Mouse (Mus musculus): Measurements from ENCODE around the gene Csrp1. TPM values are rescaled to one million over a fixed set of nuclear protein-coding genes. Genes with fewer than 3 reads are reported as not detected.

Csrp1 gene
- 100 to 1,000 TPM in 1 of 2 experiments, 10 to 100 TPM in 1; 63.7 to 118 TPM for total RNA-seq (2021)
- long read RNA-seq, experiment 1, transcript Csrp1-201 (6 exons, 1,823 nt) = major isoform, 77 of 86 reads
- long read RNA-seq, experiment 1, partial matches to known transcripts = 5 of 86 reads
- long read RNA-seq, experiment 1, other reads (novel, unspliced or antisense) = 4 of 86 reads
- long read RNA-seq, experiment 2, transcript Csrp1-201 (6 exons, 1,823 nt) = major isoform, 59 of 84 reads
- long read RNA-seq, experiment 2, partial matches to known transcripts = 15 of 84 reads
- long read RNA-seq, experiment 2, other reads (novel, unspliced or antisense) = 10 of 84 reads

DNA sequence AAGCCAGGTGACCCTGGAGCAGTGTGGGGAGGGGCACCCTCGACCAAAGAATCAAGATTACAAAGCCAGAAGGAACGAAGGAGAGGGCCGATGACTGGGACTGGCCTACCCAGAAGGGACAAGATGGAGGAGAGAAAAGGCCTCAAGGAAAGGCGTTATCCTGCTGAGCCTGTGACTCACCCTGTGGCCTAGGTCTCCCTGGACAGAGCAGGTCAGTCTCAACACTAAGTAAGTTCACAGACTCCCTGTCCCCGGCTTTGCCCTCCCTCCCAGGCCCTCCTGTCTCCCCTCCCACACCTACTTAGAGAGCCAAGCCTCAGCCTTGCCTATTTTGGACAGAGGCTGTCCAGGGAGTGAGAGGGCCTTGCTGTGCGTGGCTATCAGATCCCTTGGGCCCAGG is at the start of gene Csrp1:
Gene Csrp1 (plus strand): TSS at position 79 of the 400 bp plus-strand sequence.
- no peak for DNase-seq (ENCODE audit: low spot score in 2 of 2)

DNA sequence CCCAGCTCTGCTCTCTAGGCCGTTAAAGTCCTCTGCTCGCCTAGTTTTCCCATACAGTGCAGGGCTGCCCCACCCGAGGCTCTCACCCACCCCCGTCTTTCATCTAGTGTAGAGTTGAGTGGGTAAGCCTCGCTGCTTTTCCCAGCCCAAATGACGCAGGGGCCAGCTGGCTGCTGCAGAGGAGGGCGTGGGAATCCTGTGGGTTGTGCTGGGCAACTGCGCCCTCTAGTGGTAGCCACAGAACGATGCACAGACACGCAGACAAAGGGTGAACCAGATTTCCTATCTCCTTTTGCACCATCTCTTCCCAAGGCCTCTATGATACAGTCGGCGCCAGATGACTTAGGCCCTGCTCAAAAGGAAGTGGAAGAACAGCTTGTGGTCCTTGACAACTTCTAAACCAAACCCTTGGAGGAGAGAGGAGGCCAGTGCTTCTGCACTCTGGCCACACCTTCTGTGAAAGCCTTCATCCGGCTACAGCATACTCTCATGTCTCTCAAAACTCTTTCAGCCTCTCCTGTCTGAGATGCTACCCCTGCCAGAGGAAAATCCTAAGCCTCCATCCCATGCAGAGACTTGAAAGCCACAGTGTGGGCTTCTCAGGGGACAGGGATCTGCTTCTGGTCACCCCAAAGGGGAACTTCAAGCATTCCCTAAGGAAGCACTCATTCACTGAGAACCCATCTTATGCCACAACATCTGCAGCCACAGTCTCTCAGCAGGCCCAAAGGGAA is 49.3 kb upstream of the Csrp1 start:
- DNase-seq (ENCODE audit: low spot score in 2 of 2) = peak; percentile 83 to 84

DNA sequence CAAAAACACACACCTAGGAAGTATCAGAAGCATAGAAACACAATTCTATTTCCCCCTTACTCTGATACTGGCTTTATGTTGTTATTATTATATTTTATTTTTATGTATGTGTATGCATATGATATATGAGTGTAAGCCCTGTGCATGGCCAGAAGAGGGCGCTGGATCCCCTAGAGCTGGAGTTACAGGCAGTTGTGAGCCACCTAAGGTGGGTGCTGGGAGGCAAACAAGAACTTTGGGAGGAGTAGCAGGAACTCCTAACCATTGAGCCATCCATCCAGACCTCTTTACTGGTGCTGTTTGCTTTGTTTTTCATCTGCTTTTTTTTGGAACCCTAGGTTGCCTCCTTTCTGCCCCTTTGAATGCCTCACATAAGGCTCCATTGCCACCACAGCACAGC is 48.5 kb upstream of the Csrp1 start:
- no peak for DNase-seq (ENCODE audit: low spot score in 2 of 2)

DNA sequence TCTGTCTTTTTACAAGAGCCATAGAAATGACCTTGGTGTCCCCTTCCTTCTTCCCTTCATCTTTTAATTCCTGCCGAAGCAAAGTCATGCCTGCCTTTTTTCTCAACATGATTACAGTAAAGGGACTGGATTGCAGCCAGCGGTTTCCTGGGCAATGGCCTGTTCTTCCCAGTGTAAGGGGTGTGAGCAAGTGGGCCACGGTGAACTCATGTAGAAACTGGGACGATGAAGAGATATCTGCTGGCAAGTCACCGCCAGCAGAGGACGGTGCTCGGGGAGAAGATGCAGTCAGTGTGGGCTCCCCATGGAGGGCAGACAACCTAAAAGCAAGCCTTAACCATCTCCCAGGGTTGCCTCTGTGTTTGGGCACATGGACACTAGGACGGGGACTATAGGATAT is 47.9 kb upstream of the Csrp1 start:
- no peak for DNase-seq (ENCODE audit: low spot score in 2 of 2)

DNA sequence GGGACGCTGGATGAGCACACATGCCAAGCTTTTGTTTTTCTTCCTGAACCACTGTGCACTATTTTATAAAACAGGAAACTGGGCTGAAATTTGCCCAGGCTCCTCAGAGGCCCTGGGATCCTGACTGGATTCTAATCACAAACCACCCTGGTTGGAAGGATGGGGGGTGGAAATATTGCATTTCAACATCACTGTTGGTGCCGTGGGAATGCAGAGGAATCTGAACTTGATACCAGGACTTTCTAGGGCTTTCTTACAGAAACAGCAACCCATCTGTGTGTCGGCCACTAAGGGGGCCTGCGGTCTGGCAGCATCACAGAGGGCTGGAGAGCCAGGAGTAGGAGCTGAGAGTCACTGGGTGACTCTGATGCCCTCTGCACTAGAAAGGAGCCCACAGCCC is 47.5 kb upstream of the Csrp1 start:
- no peak for DNase-seq (ENCODE audit: low spot score in 2 of 2)

DNA sequence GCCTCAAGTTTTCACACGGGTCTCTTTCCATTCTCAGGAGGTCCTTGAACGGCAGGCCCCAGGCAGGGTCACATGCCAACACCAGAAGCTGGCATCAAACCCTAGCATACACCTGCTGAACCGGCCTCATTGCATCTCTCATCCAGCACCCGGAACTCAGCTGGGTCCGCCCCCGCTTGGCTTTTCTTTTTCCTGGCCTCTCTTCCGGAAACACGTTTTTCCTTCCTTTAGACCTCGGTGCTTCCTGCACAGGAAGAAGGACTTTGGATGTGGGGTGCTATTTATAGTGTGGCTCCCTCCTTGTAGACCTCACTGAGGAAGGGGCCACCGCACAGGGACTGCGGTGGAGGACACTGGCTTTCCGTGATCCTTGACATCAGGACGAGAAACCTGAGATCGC is 46.4 kb upstream of the Csrp1 start:
- no peak for DNase-seq (ENCODE audit: low spot score in 2 of 2)

DNA sequence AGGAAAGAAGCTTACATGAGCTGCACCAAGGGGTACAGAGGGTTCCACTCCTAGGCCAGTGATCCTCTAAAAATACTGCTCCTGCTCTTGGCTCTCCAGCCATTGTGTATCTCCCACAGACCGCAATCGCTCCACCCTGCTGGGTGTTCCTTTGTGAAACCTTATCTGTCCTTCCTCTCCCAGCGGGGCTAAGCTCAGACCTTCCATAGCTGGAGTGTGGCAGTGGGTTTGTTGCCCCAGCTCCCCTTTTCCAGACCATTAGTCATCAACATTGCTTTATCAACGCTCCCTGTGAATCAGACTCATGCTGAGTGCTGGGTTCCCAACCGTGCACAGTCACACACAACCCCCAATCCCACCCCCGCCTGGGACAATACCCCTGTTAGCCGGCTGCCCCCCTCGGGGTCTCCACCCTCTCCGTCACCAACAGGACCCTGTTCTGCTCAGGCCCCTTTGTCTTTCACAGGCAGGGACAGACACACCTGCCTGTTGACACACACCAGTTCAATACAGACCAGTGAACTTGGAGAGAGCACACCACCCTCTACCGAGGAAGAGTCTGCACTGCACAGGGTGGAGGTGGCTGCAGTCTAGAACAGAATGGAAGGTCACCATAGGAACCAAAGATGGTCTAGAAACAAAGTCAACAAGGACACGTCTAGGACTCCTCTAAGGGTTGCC is 44.3 kb upstream of the Csrp1 start:
- no peak for DNase-seq (ENCODE audit: low spot score in 2 of 2)

DNA sequence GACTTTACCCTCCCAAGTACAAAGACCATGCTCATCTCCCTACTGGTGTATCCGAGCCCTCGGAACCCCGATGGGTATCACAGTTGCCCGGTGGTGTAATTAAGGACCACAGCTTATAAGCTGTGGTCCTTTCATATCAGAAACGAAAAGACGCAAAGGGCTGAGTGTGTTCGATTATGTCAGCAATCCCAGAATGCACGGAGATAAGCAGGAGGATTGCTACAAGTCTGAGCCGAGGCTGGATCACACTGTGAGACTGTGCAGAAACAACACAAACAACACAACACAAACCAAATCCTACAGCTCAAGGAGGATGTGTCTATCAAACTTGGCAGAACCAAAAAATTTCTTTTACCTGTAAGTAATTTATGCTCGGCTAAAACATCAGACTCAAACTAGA is 43.6 kb upstream of the Csrp1 start:
- DNase-seq (ENCODE audit: low spot score in 2 of 2) = no peak

DNA sequence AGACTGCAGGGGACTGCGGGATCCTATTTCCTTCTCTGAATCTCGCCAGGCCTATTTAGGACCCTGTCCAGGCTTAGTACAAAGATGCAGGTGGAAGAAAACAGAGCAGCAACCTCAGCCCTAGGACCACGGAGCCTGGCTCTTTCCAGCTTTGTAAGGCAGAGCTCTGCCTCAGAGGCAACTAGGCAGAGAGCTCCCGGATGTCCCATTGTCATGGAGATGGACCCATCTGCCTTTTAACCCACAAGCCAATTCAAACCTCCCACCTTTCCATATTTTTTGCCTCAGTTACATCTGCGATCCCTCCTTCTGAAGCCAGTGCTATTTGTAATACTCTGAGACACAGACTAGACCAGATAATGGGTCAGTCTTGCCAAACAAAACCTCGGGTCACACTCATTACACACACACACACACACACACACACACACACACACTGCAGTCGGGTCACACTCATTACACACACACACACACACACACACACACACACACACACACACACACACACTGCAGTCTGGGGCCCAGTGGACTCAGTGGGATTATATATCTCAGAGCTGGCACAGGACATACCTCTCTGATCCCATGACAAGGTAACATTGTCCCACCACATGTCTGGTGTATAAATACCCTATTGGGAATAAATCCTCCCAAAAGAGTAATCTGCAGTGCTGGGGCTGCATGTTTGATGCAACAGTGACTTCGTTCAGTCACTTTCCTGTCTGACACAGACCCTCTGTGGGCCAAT is 42.8 kb upstream of the Csrp1 start:
- DNase-seq (ENCODE audit: low spot score in 2 of 2) = no peak

DNA sequence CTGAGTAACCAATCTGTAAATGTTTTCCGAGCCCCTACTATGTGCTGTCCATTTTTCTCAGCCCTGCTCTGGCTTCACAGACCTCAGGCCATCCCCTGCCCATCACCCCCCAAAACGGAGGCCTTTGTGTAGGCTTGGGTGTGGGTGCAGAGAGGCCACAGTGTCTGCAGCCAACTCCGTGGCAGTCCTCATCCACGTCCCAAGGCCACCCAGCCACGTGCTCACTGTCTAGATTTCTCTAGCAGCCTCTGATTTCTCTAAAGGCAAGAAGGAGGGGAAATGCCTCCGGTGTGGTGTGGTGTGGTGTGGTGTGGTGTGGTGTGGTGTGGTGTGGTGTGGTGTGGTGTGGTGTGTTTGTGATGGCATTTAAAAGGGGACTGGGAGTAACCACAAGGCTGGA is 41.7 kb upstream of the Csrp1 start:
- DNase-seq (ENCODE audit: low spot score in 2 of 2) = no peak

DNA sequence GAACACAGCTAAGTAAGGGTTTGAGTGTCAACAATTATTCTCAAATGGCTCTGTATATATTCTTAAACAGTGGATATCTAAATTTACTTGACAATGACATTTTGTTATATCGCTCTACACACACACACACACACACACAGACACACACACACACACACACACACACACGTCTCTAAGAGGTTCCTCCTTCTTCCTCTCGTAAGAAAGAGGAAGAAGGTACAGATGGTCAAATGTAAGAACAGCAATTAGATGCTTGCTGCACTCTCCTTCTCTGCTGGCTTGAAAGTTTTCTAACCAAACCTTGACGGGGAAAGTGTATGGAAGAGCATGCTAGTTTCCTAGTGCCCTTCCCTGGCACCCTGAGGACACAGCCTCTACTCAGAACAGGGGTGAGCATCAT is 39.1 kb upstream of the Csrp1 start:
- DNase-seq (ENCODE audit: low spot score in 2 of 2) = no peak

DNA sequence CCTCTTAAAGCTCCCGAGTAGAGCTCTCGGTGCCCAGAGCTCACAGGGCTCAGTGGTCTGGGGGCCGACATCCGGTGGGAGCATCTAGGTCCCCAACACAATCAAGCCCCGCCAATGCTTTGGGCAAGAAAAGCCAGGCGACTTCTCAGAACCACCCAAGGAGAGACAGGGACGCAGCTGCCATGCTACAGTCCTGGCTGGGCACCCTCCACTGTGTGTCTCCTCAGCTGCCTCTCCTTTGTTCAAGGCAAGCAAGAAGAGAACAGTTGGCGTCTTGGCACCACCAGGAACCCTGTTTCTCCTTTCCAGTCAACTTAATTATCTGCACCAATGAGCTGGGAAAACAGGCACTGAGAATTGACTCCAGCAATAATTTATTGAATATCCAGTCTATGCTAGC is 38.7 kb upstream of the Csrp1 start:
- DNase-seq (ENCODE audit: low spot score in 2 of 2) = no peak

DNA sequence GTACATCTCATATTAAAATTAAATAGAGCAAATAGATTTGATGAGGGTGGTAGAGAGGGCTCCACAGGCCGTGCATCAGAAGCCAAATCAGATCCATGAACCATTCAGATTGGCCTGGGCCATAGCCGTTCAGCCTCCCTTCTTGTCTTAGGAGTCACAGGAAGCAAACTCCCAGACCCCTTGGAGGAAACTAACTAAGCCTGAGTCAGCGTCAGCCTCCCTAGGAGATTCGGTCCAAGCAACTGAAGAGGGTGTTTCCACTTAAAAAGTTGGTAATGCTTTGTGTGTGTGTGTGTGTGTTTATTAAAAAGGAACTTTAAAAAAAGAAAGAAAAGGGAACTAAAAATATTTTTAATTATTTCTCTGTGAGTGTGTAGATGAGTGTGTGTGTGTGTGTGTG is 35.0 kb upstream of the Csrp1 start:
- DNase-seq (ENCODE audit: low spot score in 2 of 2) = no peak

DNA sequence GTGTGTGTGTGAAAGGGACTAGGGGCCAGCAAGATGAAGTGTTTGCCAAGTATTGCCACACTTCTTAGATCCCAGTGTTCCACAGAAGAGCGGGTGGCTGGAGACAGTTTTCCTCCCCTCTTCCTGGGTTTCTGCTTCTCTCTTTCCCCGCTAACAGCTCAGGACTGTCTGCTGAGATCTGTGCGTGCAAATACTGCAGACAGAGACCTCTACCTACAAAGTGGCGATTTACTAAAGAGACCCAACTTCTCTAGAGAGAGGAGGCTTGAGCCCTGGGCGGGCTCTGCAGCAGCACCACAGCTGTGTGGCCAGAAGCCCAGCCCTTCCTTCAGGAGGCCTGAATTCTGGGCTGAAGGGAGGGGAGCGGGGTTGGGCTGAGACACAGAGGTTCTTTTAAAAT is 34.5 kb upstream of the Csrp1 start:
- DNase-seq (ENCODE audit: low spot score in 2 of 2) = no peak

DNA sequence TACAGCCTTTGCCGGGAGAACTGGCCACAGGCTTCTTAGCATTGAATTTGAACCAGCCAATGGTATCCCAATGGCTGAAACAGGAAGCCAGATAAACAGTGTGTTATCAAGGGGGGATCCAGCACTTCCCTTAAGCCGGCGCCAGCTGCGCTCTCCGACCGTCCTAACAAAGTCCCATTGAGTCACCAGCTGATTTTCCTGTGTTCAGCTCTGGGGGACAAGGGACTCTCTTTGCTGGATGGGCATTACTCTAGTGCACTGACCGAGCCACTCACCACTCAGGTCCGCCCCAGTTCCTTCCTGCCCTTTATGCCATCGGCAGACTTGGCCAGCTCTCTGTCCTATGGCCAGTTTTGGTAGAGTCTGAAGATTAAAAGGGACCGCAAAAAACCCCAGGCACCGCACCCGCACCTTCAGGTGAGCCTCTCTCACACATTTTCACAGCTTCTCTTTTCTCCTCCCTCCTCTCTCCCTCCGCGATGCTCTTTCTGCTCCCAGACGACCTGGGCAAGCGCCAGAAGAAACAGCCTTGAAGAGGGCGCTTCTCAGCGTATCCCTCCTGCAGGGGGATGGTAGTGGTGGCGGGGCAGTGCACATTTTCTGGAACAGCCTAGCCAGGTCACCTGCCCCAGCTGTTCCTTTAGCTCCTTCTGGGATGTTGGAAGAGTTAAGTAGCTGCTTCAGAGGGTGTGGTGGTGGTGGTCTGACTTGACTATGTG is 32.9 kb upstream of the Csrp1 start:
- no peak for DNase-seq (ENCODE audit: low spot score in 2 of 2)

DNA sequence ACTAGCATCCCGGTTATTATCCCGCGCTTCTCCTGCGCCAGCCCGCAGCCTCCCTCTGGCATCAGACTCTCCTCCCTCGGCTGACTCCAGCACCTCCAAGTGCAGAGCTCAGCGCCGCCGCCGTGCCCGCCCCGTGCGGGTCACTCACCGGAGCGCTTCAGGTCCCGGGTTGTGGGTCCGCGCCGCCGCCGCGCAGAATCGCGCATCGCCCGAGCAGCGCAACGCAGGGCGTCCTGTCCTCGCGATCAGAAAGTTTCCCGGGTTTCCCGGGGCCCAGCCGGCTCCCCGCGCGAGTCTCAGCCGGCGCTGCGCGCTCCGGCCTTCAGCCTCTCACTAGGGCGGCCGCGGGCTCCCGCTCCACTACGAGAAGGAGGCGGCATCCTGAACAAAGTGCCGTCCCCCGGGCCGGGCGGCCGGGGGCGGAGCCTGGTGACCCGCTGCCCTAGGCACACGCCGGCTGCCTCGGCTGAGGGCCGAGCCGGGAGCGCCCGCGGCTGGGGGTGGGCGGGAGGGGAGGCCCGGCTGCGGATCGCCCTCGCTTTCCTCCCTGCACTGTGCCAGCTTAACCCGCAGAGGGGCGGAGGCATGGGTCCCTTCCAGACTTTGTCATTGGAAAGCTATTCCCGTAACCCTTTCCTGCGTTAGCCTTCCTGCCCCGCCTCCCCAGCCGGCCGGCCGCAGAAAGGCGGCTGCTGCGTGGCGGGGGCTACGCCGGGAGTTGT is 31.9 kb upstream of the Csrp1 start:
- peak; percentile 86 to 89 for DNase-seq (ENCODE audit: low spot score in 2 of 2)

DNA sequence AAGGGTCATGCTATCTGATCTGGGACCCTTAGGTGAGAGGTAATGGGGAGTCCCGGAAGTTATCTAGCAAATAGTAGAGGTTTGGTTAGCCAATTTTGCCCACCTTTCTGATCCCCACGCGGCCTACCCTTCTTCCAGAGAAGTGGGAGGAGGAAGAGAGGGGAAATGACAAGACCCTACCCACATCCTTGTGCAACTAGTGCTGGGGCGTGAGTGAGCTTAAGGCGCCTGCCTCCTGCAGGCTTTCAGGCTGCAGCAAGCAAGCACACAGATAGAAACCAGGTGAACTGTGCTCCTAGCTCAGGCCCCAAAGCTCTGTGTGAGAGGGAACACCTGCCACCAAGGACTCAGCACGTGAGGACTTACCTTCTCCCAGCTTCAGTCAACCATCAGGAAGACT is 31.2 kb upstream of the Csrp1 start:
- DNase-seq (ENCODE audit: low spot score in 2 of 2) = no peak

DNA sequence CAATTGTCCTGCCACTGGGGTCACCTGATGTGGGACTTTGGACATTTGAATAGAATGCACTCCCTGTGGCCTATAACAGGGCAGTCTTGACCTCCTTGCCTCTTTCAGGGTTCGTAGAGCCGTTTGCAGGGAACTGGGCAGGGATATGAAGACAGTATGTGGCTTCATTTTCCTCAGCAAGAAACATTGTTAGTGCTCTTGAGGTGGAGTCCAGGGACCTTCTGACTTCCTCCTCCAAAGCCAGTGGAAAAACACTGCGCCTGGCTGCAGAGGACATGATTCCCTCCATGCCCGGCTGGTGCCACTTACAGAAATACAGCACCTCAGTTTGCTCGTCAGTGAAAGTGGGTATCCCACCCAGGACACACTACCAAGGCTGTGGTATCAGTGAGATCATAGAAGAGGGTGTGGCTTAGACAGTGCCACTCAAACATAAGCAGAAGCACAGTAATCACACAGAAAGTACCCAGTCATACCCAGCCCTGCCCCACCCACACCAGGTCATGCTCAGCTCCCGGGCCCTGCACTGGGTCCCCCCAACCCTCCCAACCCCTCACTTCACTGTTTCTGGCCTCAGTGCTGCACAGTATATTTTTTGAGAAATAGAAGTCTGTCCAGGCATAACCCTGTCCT is 29.0 kb upstream of the Csrp1 start:
- peak in 1 of 2 experiments; percentile 15 for DNase-seq (ENCODE audit: low spot score in 2 of 2)

DNA sequence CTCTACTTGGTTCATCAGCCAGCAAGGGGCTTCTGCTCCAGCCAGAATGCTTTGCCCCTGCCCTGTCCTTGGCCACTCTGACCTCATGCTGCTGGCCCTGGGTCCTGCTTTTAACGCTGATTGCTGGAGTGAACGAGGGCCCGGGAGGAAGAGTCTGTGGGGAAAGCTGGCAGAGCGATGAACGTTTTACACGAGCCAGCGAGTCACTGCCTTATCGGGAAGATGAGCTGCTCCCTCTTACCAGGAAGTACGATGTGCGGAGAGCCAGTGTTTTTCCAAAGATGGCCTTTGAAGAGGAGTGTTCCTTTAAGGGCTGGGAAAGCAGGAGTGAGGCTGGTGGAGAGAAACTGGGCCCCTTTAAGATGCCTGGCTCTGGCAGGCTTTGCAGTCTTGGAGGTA is 28.4 kb upstream of the Csrp1 start:
- DNase-seq (ENCODE audit: low spot score in 2 of 2) = peak in 1 of 2 experiments; percentile 26

DNA sequence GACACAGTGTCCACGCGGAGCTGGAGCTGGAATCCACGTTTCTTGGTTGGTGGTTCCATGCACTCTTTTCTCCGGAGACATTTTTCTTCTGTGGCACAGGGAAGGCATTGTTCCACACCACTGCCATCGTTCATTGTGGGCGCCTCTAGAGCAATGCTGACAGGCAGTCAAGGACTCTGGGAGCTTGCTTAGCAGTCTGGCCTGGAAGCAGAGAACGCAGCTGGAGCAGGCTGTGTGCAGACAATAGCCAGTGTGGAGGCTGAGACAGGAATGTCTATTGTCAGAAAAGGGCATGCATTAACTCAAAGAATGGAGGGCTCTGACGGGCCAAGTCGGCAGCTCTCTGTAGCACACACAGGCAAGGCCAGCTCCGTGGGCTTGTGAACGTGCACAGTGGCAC is 25.7 kb upstream of the Csrp1 start:
- DNase-seq (ENCODE audit: low spot score in 2 of 2) = no peak

Data from adrenal gland, adult 18-20 months (tissue).